Mouse (Mus musculus) thymus, postnatal 10 days (tissue): ENCODE data around the gene Csnk2a1.
A peak's percentile ranks its signal among the peaks of the same experiment; 100 is the strongest.
"Not testable (repeated sequence)": the region's sequence is repeated elsewhere in the genome, so short reads cannot be mapped to it uniquely, and the experiment has no call there.

ENCODE experiments used
- DNase-seq, 2 experiments: peaks; one replicate each; pipeline ENCODE4 v3.0.0; 2021; ENCODE audit warnings: low spot score in 2 of 2

Csnk2a1 gene

DNA sequence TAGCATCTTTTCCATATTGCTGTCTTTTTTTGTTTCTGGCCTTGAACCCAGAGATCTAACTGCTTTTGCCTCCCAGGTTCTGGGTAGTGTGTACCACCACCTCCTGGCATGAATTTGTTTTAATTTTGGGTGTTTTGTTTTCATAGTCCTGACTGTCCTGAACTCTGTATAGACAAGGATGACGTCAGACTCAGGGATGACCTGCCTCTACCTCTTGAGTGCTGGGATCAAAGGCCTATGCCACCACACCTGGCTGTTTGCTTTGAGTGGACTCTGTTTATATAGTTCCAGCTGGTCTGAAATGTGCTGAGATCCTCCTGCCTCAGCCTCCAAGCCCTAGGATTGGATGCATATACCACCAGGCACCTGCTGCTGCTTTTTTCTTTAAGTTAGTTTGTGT, 11.3 kb downstream of the Csnk2a1 start:
- no peak for DNase-seq

- DNase-seq: no peak
Observed at GRCm38 (mm10) chr2:152240580-152240979, 13.9 kb downstream of the Csnk2a1 start.

DNA sequence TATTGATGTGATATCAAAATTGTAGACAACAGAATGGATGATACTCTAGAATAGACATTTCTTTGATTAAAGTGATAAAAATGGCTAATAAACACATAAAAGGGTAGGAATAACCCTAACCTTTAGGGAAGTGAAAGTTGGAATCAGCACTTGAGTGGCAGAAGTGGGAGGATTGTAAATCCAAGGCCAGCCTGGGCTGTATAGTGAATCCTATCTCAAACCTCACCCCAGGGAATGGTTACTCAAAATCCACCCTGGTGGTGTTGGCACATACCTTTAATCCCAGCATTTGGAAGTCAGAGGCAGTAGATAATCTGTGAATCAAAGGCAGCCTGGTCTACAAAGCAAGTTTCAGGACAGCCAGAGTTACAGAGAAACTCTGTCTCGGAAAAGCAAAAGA, 20.6 kb downstream of the Csnk2a1 start:
- DNase-seq: no peak

GRCm38 (mm10) chr2:152250511-152250910, 23.9 kb downstream of the Csnk2a1 start:
- DNase-seq: no peak

GRCm38 (mm10) chr2:152259739-152260138, 33.1 kb downstream of the Csnk2a1 start:
- DNase-seq: no peak

- DNase-seq: no peak
Observed at GRCm38 (mm10) chr2:152273639-152274038, 47.0 kb downstream of the Csnk2a1 start.

GRCm38 (mm10) chr2:152281407-152281806, 54.8 kb downstream of the Csnk2a1 start:
- DNase-seq: no peak

GRCm38 (mm10) chr2:152287560-152287959, 60.9 kb downstream of the Csnk2a1 start:
- no peak for DNase-seq

- DNase-seq: no peak
Observed at GRCm38 (mm10) chr2:152288046-152288445, 61.4 kb downstream of the Csnk2a1 start.

DNA sequence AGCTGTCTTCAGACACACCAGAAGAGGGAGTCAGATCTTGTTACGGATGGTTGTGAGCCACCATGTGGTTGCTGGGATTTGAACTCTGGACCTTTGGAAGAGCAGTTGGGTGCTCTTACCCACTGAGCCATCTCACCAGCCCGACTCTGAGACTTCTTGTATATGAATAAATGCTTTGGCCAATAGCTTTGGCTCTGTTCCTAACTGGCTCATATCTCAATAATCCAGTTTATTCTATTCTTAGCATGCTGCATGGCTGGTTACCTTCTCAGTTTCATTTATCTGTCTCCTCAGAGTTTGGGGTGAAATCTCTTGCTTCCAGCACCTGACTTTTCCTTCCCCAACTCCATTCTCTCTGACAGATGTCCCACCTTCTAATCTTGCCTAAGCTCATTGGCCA, 63.0 kb downstream of the Csnk2a1 start:
- DNase-seq: not testable (repeated sequence)

GRCm38 (mm10) chr2:152292475-152292874, 65.8 kb downstream of the Csnk2a1 start:
- DNase-seq: no peak

DNA sequence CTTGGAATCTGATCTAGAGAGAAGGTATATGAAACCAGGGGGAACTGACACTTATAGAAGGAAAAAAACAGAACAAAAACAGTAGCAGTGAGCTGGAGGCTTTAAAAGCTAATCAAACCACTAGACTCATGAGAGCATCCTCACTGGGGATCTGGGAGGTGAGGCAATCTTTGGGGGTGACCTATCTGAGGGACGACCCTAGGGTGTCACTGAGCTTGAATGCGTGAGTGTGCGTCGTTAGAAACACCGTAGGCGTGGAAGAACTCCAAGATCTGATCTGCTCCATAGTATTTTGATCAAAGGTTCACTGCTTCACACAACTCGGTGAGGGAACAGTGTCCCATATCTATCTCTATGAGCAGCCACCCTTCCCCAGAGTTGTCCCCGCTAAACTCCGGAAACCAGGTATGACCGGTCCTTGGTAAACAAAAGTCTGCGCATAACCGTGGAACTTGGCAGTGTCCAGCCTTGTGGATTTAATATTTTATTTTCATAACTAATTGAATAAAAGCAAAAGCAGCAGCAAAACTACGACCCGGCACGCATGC, 66.6 kb downstream of the Csnk2a1 start:
- DNase-seq: peak in 1 of 2 experiments; percentile 7

- peak; percentile 83 to 91 for DNase-seq
Observed at GRCm38 (mm10) chr2:152293727-152294475, 67.3 kb downstream of the Csnk2a1 start, which contains the start of gene Tbc1d20. Gene Tbc1d20 (plus strand): TSS chr2:152293828.

DNA sequence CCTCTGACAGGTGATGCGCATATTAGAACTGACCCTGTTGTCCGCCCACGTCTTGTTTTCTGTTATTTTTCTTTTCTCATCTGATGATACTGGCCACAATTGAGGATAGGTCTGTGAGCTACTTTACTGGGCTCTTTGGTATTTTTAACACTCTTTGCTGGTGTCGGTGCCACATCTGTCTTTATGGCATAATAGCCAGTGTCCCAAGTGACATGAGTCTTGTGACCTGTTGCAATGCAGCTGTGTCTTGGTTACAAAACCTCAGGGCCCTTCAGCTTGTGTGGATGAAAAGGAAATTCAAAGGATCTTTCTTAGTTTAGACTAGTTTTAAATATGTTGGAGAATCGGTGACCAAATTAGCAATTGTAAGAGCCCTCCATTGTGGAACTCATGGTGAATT, 67.9 kb downstream of the Csnk2a1 start:
- no peak for DNase-seq

GRCm38 (mm10) chr2:152302862-152303261, 76.2 kb downstream of the Csnk2a1 start:
- DNase-seq: no peak

- DNase-seq: no peak
Observed at GRCm38 (mm10) chr2:152303781-152304180, 77.1 kb downstream of the Csnk2a1 start.

DNA sequence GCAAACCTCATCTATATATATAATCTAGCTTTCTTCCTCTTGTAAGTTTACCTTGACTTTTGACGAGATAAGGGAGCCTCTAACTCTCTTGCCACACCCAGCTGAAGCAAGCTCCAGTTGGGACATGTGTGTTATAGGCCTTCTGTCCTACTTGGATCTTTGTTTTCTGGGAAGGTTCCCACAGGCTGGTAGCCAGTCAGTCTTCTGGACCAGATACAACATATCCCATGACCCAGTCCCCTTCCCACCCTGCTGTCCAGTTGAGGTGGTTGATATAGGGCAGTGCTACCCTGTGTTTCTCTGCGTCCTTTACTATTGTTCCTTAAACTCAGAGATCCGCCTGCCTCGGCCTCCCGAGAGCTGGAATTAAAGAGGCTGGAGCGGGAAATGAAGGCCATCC, 78.8 kb downstream of the Csnk2a1 start:
- no peak for DNase-seq

DNA sequence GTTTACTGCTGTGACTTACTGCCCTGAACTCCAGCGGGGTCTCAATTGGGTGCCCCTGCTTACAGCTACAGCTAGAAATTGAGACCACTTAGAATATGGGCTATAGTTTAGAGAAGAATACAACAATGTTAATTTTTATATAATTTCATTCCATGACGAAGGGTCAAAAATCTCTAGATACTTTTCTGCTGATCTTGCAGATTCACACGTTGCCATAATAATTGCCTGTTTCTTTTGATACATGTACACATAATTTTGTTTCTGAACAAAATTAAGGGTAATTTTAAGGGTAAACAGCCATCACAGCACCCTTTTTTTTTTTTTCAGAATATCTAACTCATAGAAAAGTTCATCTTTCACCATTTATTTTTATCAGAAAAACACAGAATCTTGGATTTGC, 80.5 kb downstream of the Csnk2a1 start:
- no peak for DNase-seq

GRCm38 (mm10) chr2:152312996-152313395, 86.4 kb downstream of the Csnk2a1 start:
- no peak for DNase-seq

- no peak for DNase-seq
Observed at GRCm38 (mm10) chr2:152313926-152314325, 87.3 kb downstream of the Csnk2a1 start.

GRCm38 (mm10) chr2:152317054-152317453, 90.4 kb downstream of the Csnk2a1 start:
- no peak for DNase-seq

GRCm38 (mm10) chr2:152321558-152321957, 94.9 kb downstream of the Csnk2a1 start:
- DNase-seq: no peak

GRCm38 (mm10) chr2:152322198-152322597, 95.6 kb downstream of the Csnk2a1 start:
- DNase-seq: no peak

- DNase-seq: no peak
Observed at GRCm38 (mm10) chr2:152323971-152324370, 97.3 kb downstream of the Csnk2a1 start.
